Mouse (Mus musculus) ES-E14 (cell line): ENCODE data around the gene Asap2. TPM values are rescaled to one million over a fixed set of nuclear protein-coding genes. Genes with fewer than 3 reads are reported as not detected.

Experiments used
- DNase-seq: peaks from one replicate; pipeline ENCODE4 v3.0.0-alpha.2; 2013; ENCODE audit warnings: low read depth, low spot score
- H3K27ac ChIP-seq: 2 replicates; pipeline ENCODE4 v1.5.1; 2012; ENCODE audit warnings: low read depth, mild to moderate bottlenecking, low read length, moderate library complexity, mixed read lengths; ENCODE audit not compliant: poor library complexity, insufficient read depth, severe bottlenecking
- H3K36me3 ChIP-seq: 2 replicates; pipeline ENCODE4 v1.6.1; 2012; ENCODE audit warnings: mild to moderate bottlenecking, low read length, moderate library complexity, mixed read lengths; ENCODE audit not compliant: control insufficient read depth, poor library complexity, insufficient read depth, severe bottlenecking
- H3K4me1 ChIP-seq, 2 experiments: fragments of 150-350 bp in 1 of 2; sonication (generic) in 1 of 2; 2 replicates each; pipeline ENCODE4 v1.6.1; 2012; ENCODE audit warnings: low read length in 2 of 2, mild to moderate bottlenecking in 1 of 2, mixed read lengths in 1 of 2; ENCODE audit not compliant: control insufficient read depth in 2 of 2, insufficient read depth in 2 of 2, poor library complexity in 1 of 2
- H3K4me3 ChIP-seq, 2 experiments: fragments of 150-350 bp in 1 of 2; sonication (generic) in 1 of 2; 2 replicates each; pipeline ENCODE4 v1.5.1; 2012; ENCODE audit warnings: low read length in 2 of 2, low read depth in 1 of 2, mild to moderate bottlenecking in 1 of 2, mixed read lengths in 1 of 2; ENCODE audit not compliant: insufficient read depth in 1 of 2, poor library complexity in 1 of 2, severe bottlenecking in 1 of 2
- H3K9ac ChIP-seq: 2 replicates; pipeline ENCODE4 v1.6.1; 2012; ENCODE audit warnings: low read depth, mild to moderate bottlenecking, low read length, mixed read lengths; ENCODE audit not compliant: poor library complexity, insufficient read depth, severe bottlenecking
- H3K9me3 ChIP-seq: fragments of 150-350 bp; sonication (generic); 2 replicates; pipeline ENCODE4 v1.6.1; 2012; ENCODE audit warnings: low read depth, mild to moderate bottlenecking, low read length; ENCODE audit not compliant: control insufficient read depth, insufficient read depth
- CHD2 ChIP-seq: IDR thresholded peaks from 2 replicates; pipeline ENCODE4 v1.6.1; 2014; ENCODE audit warnings: mild to moderate bottlenecking, low read depth, low read length, inconsistent platforms
- HCFC1 ChIP-seq: IDR thresholded peaks from 2 replicates; pipeline ENCODE4 v1.6.1; 2012; ENCODE audit warnings: low read length, inconsistent platforms, borderline replicate concordance; ENCODE audit not compliant: insufficient read depth
- MAFK ChIP-seq: IDR thresholded peaks from 2 replicates; pipeline ENCODE4 v1.6.1; 2014; ENCODE audit warnings: mild to moderate bottlenecking, low read depth, low read length, inconsistent platforms; ENCODE audit not compliant: insufficient read depth
- ZC3H11A ChIP-seq: IDR thresholded peaks from 2 replicates; pipeline ENCODE4 v1.6.1; 2012; ENCODE audit warnings: low read depth, mild to moderate bottlenecking, inconsistent platforms, low read length, borderline replicate concordance
- ZNF384 ChIP-seq: IDR thresholded peaks from 2 replicates; pipeline ENCODE4 v1.6.1; 2012; ENCODE audit warnings: low read depth, low read length, inconsistent platforms
- in situ Hi-C, 2 experiments: fragments of 600-800 bp; cut with MboI; formaldehyde crosslinking; loops; one replicate each; pipeline ENCODE4 v1.15.1; 2025; ENCODE audit warnings: low sequenced_read_pairs in 2 of 2, inconsistent platforms in 1 of 2; ENCODE audit not compliant: unreplicated experiment in 2 of 2
- total RNA-seq: library from RNA; depleted of rRNA; stranded (reverse); fragments of 300-350 nt; gene quantifications from 2 replicates; pipeline ENCODE4 v1.2.3, GENCODE M21; 2012

Gene Asap2
- total RNA-seq, 1 experiment = 6.8 TPM

DNA sequence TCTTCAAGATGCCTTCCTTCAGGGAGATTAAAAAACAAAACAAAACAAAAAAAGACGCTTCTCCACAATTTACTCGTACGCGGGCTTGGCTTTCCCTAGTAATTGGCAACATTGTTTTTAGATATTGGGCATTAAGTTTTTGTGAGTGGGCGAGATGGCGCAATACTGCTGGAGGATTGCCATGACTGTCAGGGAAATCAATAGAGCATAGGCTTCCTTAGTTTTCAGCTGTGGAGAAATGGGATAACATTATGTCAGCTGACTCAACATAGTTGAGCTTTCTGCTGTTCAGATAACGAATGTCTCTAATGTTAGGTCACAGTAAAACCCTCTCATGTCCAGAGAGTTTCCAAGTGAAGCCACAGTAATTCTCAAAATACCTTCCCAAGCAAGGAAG lies 326.6 kb downstream of the Asap2 start:
- Histone ChIP-seq H3K4me1 (peaks cover 0 to 3% of the 10 kb centered on the region in 2 experiments; a peak in 1 of 4 replicates), H3K9me3 (no peaks in the 10 kb centered on the region), H3K9ac (no peak overlapping the region), H3K36me3 (peaks cover 19% of the 10 kb centered on the region), H3K4me3 (peak overlapping the region; percentile 90 to 98), H3K27ac (no peak overlapping the region)
- TF ChIP-seq HCFC1 (no peak), MAFK (no peak), ZC3H11A (no peak), CHD2 (no peak), ZNF384 (no peak)
- no peak for DNase-seq
- in situ Hi-C loops = no loop called here

DNA sequence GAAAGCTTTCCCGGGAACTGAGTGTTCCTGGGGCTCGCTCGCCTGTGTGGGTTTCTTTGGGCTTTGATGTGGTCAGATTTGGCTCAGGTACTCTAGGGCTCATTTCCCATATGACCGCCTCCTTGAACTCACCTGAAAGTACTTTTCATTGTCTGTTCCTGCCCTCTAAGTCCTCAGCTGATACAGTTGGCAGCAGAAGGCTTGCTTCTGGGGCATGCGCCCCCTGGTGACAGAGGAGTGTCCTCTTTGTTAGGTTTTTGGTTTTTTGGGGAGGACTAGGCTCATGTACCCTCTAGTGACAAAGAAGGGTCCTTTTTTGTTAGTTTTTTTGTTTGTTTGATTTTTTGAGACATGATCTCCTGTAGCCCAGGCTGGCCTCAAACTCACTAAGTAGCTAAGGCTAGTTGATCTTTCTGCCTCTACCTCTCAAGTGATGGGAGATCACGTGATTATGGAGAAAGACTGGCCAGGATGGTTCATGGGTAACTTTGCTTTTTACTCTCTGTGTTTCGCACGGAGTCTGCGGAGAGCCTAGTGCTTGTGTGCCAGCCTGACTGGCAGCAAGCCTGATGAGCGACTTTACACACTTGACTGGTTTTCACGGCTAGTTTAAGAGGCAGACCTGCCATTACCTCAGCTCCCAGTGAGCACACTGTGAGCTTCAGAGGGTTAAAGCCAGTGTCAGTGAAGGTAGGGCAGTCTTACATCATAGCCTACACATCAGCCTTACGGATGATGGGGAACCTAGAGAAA lies 328.1 kb downstream of the Asap2 start:
- H3K4me1 ChIP-seq = peaks cover 0 to 3% of the 10 kb centered on the region in 2 experiments; a peak in 1 of 4 replicates
- TF ChIP-seq MAFK = no peak
- TF ChIP-seq ZC3H11A = peak; percentile 54; the same call in 1 of the 2 replicates
- in situ Hi-C loops = no loop called here
- H3K27ac ChIP-seq = no peak overlapping the region
- H3K9me3 ChIP-seq = no peaks in the 10 kb centered on the region
- H3K4me3 ChIP-seq = no peak overlapping the region
- peak; percentile 74 for DNase-seq
- H3K36me3 ChIP-seq = peaks cover 16% of the 10 kb centered on the region
- no peak overlapping the region for H3K9ac ChIP-seq
